Mouse (Mus musculus) ovary, postnatal 36 days (tissue): Measurements from ENCODE around the gene Gm8439.
"Not testable (repeated sequence)": the region's sequence is repeated elsewhere in the genome, so short reads cannot be mapped to it uniquely, and the experiment has no call there.

ENCODE experiments used
- DNase-seq: peaks from one replicate; pipeline ENCODE4 v3.0.0; 2022; ENCODE audit warnings: low spot score, mixed read lengths

Gene Gm8439

DNA sequence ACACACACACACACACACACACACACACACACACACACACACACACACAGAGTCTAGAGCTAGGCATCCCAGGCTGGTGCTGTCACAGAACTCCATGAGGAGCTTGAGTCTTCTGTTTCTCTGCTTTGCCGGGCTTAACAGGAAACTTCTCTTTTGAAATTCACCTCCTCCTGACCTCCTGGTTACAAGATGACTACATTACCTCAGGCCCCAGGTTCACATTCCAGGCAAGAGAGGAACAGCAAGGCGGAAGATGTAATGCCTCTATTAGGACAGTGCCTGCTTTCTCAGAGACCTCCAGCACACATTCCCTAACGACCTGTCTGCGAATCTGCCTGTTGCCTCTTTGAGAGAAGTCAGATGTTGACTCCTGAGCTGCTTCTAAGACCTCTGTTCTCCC, at the start of gene Gm8439:
Gene Gm8439 (plus strand): TSS at position 301 of the 400 bp plus-strand sequence.
- no peak for DNase-seq

DNA sequence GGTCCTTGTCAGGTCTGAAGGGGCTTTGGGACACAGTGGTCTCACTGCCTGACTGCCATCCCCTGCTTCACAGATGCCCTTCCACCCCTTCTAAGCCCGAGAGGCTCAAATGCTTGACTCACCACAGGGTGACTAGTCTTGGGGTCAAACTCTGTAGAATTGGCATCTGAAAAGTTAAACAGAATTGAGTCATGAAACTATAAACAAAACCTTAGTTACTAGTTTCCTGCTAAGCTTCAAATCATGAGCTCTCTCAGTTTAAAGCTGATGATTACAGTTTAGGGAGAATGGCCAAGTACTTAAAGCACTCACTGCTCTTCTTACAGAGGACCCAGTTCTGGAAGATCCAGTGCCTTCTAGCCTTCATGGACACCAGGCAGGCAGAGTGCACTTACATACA, 43.6 kb upstream of the Gm8439 start:
- no peak for DNase-seq

GRCm38 (mm10) chr4:120556592-120556991, 32.0 kb upstream of the Gm8439 start:
- DNase-seq: no peak

GRCm38 (mm10) chr4:120565726-120566125, 22.8 kb upstream of the Gm8439 start:
- DNase-seq: no peak

GRCm38 (mm10) chr4:120568005-120568404, 20.5 kb upstream of the Gm8439 start:
- DNase-seq: no peak

DNA sequence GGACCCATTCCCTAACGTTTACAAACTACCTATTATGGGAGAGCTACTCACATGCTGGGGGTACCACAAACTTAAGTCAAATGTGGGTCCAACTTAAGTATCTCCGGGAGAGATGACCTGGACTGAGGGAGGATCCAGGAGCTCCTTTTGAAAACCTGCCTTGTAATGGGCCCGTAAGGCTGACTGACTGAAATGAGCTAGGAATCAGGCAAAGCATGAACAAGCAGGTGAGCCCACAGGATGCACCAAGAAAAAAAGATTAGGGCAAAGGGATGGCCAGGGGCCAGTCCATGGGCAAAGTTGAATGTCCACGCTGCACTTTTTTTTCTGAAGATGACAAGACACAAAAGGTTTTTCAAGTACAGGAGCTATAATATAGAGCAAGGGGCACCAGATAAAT, 19.5 kb upstream of the Gm8439 start:
- DNase-seq: no peak

GRCm38 (mm10) chr4:120569486-120570437, 18.8 kb upstream of the Gm8439 start, which contains the start of gene Ctps:
TSS of gene Ctps (minus strand) at chr4:120570276.
- peak; percentile 94 for DNase-seq

GRCm38 (mm10) chr4:120570438-120571069, 18.0 kb upstream of the Gm8439 start:
- DNase-seq: no peak

- no peak for DNase-seq
These were observed 17.5 kb upstream of the Gm8439 start for GRCm38 (mm10) chr4:120571070-120571464.

DNA sequence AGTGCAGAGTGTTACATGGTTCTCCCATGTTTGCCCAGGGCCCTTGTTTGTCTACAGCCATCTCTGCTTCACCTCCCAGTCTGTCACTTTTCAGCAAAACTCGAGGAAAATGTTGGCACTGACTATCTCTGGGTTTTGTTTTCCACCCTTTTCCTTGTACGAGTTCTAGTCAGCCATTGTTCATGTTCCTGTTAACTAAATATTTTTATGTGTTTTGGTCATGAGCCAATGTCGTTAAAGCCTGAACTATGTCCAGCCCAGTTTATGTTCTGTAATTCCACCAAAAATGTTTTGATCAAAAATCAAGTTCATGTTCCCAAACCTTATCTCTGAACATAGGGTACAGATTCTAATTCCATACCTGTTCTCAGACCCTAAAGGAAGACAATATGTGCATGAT, 16.9 kb upstream of the Gm8439 start:
- DNase-seq: no peak

DNA sequence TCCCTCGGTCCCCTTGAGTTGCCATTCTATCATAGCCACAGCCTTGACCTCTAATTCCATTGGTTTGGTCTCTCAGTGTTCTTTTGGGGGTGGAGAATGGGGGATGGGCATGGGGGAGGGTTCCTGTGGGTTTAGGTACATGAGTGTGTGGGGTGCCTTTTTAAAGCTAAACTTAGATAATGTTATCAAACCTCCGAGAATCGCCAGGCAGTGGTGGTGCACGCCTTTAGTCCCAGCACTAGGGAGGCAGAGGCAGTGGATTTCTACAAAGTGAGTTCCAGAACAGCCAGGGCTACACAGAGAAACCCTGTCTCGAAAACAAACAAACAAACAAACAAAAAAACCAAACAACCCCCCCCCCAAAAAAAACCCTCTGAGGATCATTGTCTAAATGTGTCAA, 7.7 kb upstream of the Gm8439 start:
- DNase-seq: no peak

DNA sequence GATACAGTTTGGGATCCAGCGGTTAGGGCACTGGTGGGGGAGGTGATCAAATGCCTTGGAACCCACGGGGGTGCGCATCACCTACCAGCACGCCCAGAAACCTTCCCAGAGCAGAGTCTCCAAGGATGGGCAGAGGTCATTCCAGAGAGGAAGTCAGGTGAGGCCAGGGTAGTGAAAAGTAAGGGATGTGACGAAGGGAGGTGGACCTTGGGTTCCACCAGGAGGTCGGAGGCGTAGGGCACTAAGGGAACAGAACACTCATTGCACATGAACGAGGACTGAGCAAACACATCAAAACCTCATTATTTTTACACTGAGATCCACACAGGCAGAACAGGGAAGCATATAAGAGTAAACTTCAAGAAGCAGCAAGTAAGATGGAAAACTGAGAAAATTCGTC, 6.8 kb upstream of the Gm8439 start:
- DNase-seq: no peak

- no peak for DNase-seq
These were observed 1.6 kb upstream of the Gm8439 start for GRCm38 (mm10) chr4:120586986-120587385.

DNA sequence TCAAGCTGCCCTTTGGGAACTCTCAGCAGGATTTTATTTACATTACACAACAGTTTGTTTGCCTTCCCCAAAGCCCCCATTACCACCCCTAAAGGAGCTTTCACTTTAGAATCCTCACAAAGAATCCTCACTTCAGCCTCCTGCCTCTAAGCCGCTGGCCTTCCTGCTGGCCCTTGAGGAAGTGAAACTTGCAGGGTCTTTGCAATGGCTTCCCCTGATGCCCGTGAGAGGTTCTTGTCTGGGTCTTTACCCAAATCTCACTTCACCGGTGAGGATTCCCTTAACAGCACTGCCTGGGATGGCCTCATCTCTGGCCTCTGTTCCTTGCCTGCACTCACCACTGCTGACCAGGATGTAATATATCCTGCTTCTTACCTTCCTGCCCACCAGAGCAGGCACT, 525 bp downstream of the Gm8439 start:
- no peak for DNase-seq

DNA sequence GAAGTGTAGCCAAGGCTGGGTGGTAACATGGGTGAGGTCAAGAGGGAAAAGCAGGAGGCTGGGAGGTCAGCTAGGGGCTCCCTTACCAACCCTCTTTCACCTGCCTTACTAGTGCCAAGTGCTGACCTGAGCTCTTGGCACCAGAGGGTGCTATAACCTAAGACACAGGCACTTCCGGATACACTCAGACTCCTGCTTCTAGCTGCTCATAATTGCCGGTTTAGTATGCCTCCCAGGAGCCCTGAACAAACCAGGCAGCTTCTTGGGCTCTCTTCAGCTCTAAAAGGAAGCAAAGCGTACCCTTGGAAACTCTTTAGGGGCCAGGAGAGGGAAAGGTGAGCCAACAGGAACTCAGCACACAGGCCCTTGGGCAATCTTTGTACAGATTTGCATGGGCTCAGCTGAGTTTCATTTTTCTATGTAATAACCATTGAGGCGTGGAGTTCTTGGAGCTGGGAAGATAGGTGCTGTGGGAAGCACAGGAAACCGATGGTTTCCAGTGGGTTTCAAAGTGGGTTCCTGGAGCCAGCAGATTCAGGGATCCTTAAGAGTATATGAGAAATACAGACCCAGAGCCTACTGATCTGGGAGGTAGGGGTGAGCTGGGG, 1.4 kb downstream of the Gm8439 start:
- DNase-seq: peak; percentile 44

- no peak for DNase-seq
These were observed 2.4 kb downstream of the Gm8439 start for GRCm38 (mm10) chr4:120590973-120591372.

- DNase-seq: not testable (repeated sequence)
These were observed 7.7 kb downstream of the Gm8439 start for GRCm38 (mm10) chr4:120596210-120596609.

DNA sequence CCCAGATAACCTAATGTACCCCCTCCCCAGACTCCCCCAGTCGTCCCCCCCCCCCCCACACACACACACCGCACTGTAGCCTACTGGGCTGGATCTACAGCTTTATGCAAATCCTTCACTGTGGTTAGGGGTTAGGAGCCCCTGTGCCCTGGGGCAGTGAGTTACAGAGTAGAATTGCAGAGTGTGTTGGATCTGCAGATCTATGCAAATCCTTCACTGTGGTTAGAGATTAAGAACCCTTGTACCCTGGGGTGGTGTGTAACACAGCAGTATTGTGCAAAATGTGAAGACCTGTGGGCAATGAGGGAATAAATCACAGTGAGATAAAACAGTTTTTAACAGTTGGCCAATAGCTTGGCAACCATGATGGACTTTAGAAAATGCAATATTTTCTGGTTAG, 10.4 kb downstream of the Gm8439 start:
- DNase-seq: no peak

DNA sequence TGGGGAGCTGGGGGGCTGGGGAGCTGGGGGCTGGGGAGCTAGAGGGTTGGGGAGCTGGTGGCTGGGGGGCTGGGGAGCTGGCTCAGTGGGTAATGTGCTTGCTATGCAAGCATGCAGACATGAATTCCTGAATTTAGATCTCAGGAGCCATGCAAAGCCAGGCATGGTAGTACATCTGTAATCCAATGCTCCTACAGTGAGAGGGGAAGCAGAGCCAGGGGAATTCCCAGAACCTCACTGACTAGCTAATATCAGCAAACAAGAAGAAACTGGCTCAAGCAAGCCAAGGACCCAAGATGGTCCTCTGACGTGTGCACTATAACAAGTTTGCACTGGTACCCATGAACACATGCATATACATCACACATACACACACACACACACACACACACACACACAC, 13.2 kb downstream of the Gm8439 start:
- DNase-seq: no peak

- no peak for DNase-seq
These were observed 14.1 kb downstream of the Gm8439 start for GRCm38 (mm10) chr4:120602669-120603068.

GRCm38 (mm10) chr4:120606941-120607340, 18.4 kb downstream of the Gm8439 start:
- DNase-seq: no peak

- no peak for DNase-seq
These were observed 22.5 kb downstream of the Gm8439 start for GRCm38 (mm10) chr4:120611005-120611404.
